Mouse (Mus musculus) monocyte, adult 59 days (primary cell): ENCODE measurements around the gene Aatk. TPM values are rescaled to one million over a fixed set of nuclear protein-coding genes. Genes with fewer than 3 reads are reported as not detected.

Experiments used
- total RNA-seq, 2 experiments: library from RNA; stranded (reverse); gene quantifications; one replicate each; pipeline ENCODE4 v1.2.4; 2023

Gene Aatk
- total RNA-seq: 10 to 100 TPM; 15.1 to 21.4 TPM

DNA sequence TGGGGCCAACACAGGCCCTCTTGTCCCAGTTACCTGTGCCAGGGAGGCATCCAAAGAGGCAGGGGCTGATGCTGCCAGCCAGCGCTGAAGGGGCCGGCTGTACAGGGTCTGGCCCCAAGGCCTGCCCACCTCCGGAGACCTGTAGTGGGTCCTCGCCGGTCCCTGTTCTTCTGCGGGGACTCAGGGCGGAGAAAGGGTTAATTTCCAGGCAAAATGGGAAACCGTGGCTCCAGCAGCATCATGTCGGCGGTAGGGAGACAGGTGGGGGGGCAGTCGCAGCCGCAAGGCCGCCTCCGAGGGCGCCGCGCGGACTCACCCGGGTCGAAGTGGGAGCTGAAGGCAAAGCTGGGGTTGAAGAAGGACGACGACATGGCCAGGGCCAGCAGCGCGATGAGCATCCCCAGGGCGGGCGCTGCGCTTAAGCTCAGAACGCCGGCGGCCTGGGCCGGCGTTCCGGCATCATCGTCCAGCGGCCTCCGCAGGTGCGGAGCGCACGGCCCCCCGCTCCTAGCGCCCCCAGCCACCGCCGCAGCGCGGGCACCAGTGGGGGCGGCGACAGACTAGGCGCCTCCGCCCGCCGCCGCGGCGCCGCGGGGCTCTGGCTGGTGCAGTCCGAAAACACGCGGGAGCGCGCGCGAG is at the start of gene Aatk:
TSS of gene Aatk (minus strand) at position 615 of the 639 bp plus-strand sequence.

DNA sequence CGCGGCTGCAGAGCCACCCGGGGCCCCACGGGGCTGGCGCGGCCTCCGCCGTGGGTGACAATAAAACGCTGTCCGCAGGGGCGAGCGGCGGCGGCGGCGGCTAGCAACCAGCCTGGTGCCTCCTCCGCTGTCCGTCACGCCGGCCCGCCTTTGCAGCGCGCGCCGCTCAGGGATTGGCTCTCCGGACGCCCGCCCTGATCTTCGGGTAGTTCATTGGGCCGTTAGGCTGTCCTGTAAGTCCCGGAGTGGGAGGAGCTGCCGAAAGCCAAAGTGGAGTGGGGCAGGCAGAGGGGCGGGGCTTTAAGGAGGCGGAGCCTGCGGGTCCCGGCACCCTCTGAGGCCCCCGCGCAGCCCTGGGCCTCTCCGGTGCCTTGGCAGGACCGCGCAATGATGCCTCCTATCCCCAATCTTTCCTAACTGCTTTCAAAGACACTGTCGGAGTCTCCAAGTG is 39.8 kb upstream of the Aatk start, which contains the start of gene Cep131:
TSS of gene Cep131 (minus strand) at position 126 of the 451 bp plus-strand sequence.

Other genes with a start within 250 kb of the Aatk start
- gene Chmp6, start 133.7 kb downstream of the Aatk start, total RNA-seq: 10 to 100 TPM; 31.8 to 34.3 TPM
- gene Baiap2, start 104.4 kb downstream of the Aatk start, total RNA-seq: 10 to 100 TPM; 19.8 to 24.5 TPM
- gene Cep131, start 39.7 kb upstream of the Aatk start, total RNA-seq: 10 to 100 TPM in 1 of 2 experiments, 1 to 10 TPM in 1; 8.8 to 12.5 TPM
- gene Tepsin, start 51.6 kb upstream of the Aatk start, total RNA-seq: 10 to 100 TPM; 15.8 to 17.8 TPM
- 10 to 100 TPM; 26.6 to 27.0 TPM for gene Ndufaf8, start 51.8 kb upstream of the Aatk start, total RNA-seq
- gene Slc38a10, start 104.2 kb upstream of the Aatk start, total RNA-seq: 100 to 1,000 TPM; 102 to 104 TPM
- 1 to 10 TPM; 7.5 to 7.6 TPM for gene Bahcc1, start 185.8 kb upstream of the Aatk start, total RNA-seq